Mouse (Mus musculus) MEL (cell line): ENCODE measurements around the gene Adamts2. TPM values are rescaled to one million over a fixed set of nuclear protein-coding genes. Genes with fewer than 3 reads are reported as not detected.

Experiments used
- DNase-seq: peaks from one replicate; pipeline ENCODE4 v3.0.0; 2011; ENCODE audit warnings: low read depth, low spot score
- H3K27ac ChIP-seq: 2 replicates; pipeline ENCODE4 v1.5.1; 2012; ENCODE audit warnings: low read depth, mild to moderate bottlenecking, control low read depth, low read length, moderate library complexity; ENCODE audit not compliant: control insufficient read depth
- H3K27me3 ChIP-seq, 2 experiments: fragments of 150-350 bp in 1 of 2; sonication (generic) in 1 of 2; 2 replicates each; pipeline ENCODE4 v1.6.1; 2012; ENCODE audit warnings: low read length in 2 of 2, mild to moderate bottlenecking in 2 of 2, improper control_type of control experiment in 1 of 2, moderate library complexity in 1 of 2; ENCODE audit not compliant: insufficient read depth in 2 of 2, control insufficient read depth in 1 of 2
- H3K36me3 ChIP-seq, 2 experiments: 2 replicates each; pipeline ENCODE4 v1.6.1; 2012 to 2014; ENCODE audit warnings: low read length in 2 of 2, improper control_type of control experiment in 1 of 2, inconsistent platforms in 1 of 2, mild to moderate bottlenecking in 1 of 2; ENCODE audit not compliant: insufficient read depth in 2 of 2, control insufficient read depth in 1 of 2
- H3K4me1 ChIP-seq, 2 experiments: fragments of 150-350 bp in 1 of 2; sonication (generic) in 1 of 2; 2 replicates each; pipeline ENCODE4 v1.6.1; 2012; ENCODE audit warnings: low read length in 2 of 2, improper control_type of control experiment in 1 of 2, mild to moderate bottlenecking in 1 of 2; ENCODE audit not compliant: insufficient read depth in 2 of 2, control insufficient read depth in 1 of 2
- H3K4me3 ChIP-seq, 2 experiments: fragments of 150-350 bp in 1 of 2; sonication (generic) in 1 of 2; 2 replicates each; pipeline ENCODE4 v1.5.1; 2012; ENCODE audit warnings: low read depth in 2 of 2, low read length in 2 of 2, mild to moderate bottlenecking in 2 of 2, moderate library complexity in 2 of 2, control low read depth in 1 of 2, improper control_type of control experiment in 1 of 2; ENCODE audit not compliant: control insufficient read depth in 1 of 2, insufficient read depth in 1 of 2
- H3K79me2 ChIP-seq: 2 replicates; pipeline ENCODE4 v1.6.1; 2012; ENCODE audit warnings: mild to moderate bottlenecking, low read length, moderate library complexity; ENCODE audit not compliant: control insufficient read depth, poor library complexity, insufficient read depth
- H3K9ac ChIP-seq: 2 replicates; pipeline ENCODE4 v1.6.1; 2012; ENCODE audit warnings: low read depth, mild to moderate bottlenecking, control low read depth, low read length, moderate library complexity; ENCODE audit not compliant: control insufficient read depth, poor library complexity, severe bottlenecking
- H3K9me3 ChIP-seq: fragments of 150-350 bp; sonication (generic); replicated peaks from 2 replicates; pipeline ENCODE4 v1.6.1; 2012; ENCODE audit warnings: mild to moderate bottlenecking, low read length, improper control_type of control experiment, moderate library complexity; ENCODE audit not compliant: insufficient read depth
- BHLHE40 ChIP-seq: IDR thresholded peaks from 2 replicates; pipeline ENCODE4 v1.6.1; 2012; ENCODE audit warnings: low read depth, mild to moderate bottlenecking, inconsistent platforms, low read length, improper control_type of control experiment, borderline replicate concordance
- CTCF ChIP-seq, 3 experiments: IDR thresholded peaks in 2 of 3; conservative IDR thresholded peaks in 1 of 3; 2 replicates each; pipeline ENCODE4 v1.5.1; 2011 to 2012; ENCODE audit warnings: low read length in 3 of 3, low read depth in 2 of 3, mild to moderate bottlenecking in 2 of 3, improper control_type of control experiment in 1 of 3, inconsistent platforms in 1 of 3, mixed read lengths in 1 of 3, moderate library complexity in 1 of 3; ENCODE audit not compliant: control insufficient read depth in 1 of 3, insufficient read depth in 1 of 3, poor library complexity in 1 of 3, severe bottlenecking in 1 of 3
- ELF1 ChIP-seq: IDR thresholded peaks from 2 replicates; pipeline ENCODE4 v1.6.1; 2014; ENCODE audit warnings: low read depth, mild to moderate bottlenecking, inconsistent platforms, low read length, improper control_type of control experiment, moderate library complexity
- EP300 ChIP-seq, 2 experiments: IDR thresholded peaks; 2 replicates each; pipeline ENCODE4 v1.6.1; 2011; ENCODE audit warnings: improper control_type of control experiment in 2 of 2, low read length in 2 of 2, low read depth in 1 of 2, mild to moderate bottlenecking in 1 of 2
- ETS1 ChIP-seq: IDR thresholded peaks from 2 replicates; pipeline ENCODE4 v1.6.1; 2012; ENCODE audit warnings: low read depth, mild to moderate bottlenecking, inconsistent platforms, low read length, improper control_type of control experiment, moderate library complexity
- GABPA ChIP-seq: IDR thresholded peaks from 2 replicates; pipeline ENCODE4 v1.6.1; 2012; ENCODE audit warnings: low read depth, mild to moderate bottlenecking, inconsistent platforms, low read length, improper control_type of control experiment, moderate library complexity
- JUND ChIP-seq: IDR thresholded peaks from 2 replicates; pipeline ENCODE4 v1.6.1; 2011; ENCODE audit warnings: low read depth, mild to moderate bottlenecking, improper control_type of control experiment, low read length
- KAT2A ChIP-seq: conservative IDR thresholded peaks from 2 replicates; pipeline ENCODE4 v1.6.1; 2012; ENCODE audit warnings: low read depth, low read length, improper control_type of control experiment, inconsistent platforms
- MAFK ChIP-seq: IDR thresholded peaks from 2 replicates; pipeline ENCODE4 v1.6.1; 2011; ENCODE audit warnings: low read depth, mild to moderate bottlenecking, low read length, improper control_type of control experiment, borderline replicate concordance
- MAX ChIP-seq: IDR thresholded peaks from 2 replicates; pipeline ENCODE4 v1.6.1; 2011; ENCODE audit warnings: low read length, improper control_type of control experiment
- MXI1 ChIP-seq: IDR thresholded peaks from 2 replicates; pipeline ENCODE4 v1.6.1; 2011; ENCODE audit warnings: mild to moderate bottlenecking, low read depth, low read length, improper control_type of control experiment
- MYC ChIP-seq: IDR thresholded peaks from 2 replicates; pipeline ENCODE4 v1.6.1; 2011; ENCODE audit warnings: low read depth, mild to moderate bottlenecking, low read length, improper control_type of control experiment, moderate library complexity
- NRF1 ChIP-seq: IDR thresholded peaks from 2 replicates; pipeline ENCODE4 v1.6.1; 2014; ENCODE audit warnings: low read depth, mild to moderate bottlenecking, inconsistent platforms, low read length, improper control_type of control experiment, moderate library complexity; ENCODE audit not compliant: poor library complexity, insufficient read depth, severe bottlenecking
- POLR2AphosphoS2 ChIP-seq: IDR thresholded peaks from 2 replicates; pipeline ENCODE4 v1.6.1; 2011; ENCODE audit warnings: low read length, improper control_type of control experiment
- RCOR1 ChIP-seq: IDR thresholded peaks from 2 replicates; pipeline ENCODE4 v1.6.1; 2012; ENCODE audit warnings: low read depth, mild to moderate bottlenecking, inconsistent platforms, low read length, improper control_type of control experiment
- SMC3 ChIP-seq: IDR thresholded peaks from 2 replicates; pipeline ENCODE4 v1.6.1; 2011; ENCODE audit warnings: low read depth, low read length, improper control_type of control experiment
- TAL1 ChIP-seq: IDR thresholded peaks from 2 replicates; pipeline ENCODE4 v1.6.1; 2012; ENCODE audit warnings: mild to moderate bottlenecking, inconsistent platforms, low read length, moderate library complexity, mixed read lengths
- TBP ChIP-seq: IDR thresholded peaks from 2 replicates; pipeline ENCODE4 v1.8.0; 2011; ENCODE audit warnings: low read depth, low read length, improper control_type of control experiment
- UBTF ChIP-seq: IDR thresholded peaks from 2 replicates; pipeline ENCODE4 v1.6.1; 2012; ENCODE audit warnings: low read depth, mild to moderate bottlenecking, inconsistent platforms, low read length, improper control_type of control experiment, moderate library complexity, borderline replicate concordance; ENCODE audit not compliant: insufficient read depth
- ZKSCAN1 ChIP-seq: IDR thresholded peaks from 2 replicates; pipeline ENCODE4 v1.6.1; 2012; ENCODE audit warnings: low read depth, mild to moderate bottlenecking, inconsistent platforms, low read length, improper control_type of control experiment, moderate library complexity
- ZNF384 ChIP-seq: IDR thresholded peaks from 2 replicates; pipeline ENCODE4 v1.6.1; 2012; ENCODE audit warnings: low read depth, mild to moderate bottlenecking, inconsistent platforms, low read length, improper control_type of control experiment
- polyA plus RNA-seq, 2 experiments: library from polyadenylated mRNA; stranded (reverse) in 1 of 2; unstranded in 1 of 2; fragments of >175 nt in 1 of 2; fragments of >200 nt in 1 of 2; gene quantifications; 2 replicates each; pipeline versions ENCODE4 v1.2.1 to v1.2.4; 2012; ENCODE audit warnings: low replicate concordance in 2 of 2, low read depth in 1 of 2; ENCODE audit not compliant: insufficient read length in 2 of 2, insufficient read depth in 1 of 2, missing spikeins in 1 of 2
- total RNA-seq: library from RNA; depleted of rRNA; stranded (reverse); fragments of 300-350 nt; gene quantifications from 2 replicates; pipeline ENCODE4 v1.2.3, GENCODE M21; 2012

Gene Adamts2
- total and polyA plus RNA-seq, 3 experiments = not detected

- no peaks in the 10 kb centered on the region for H3K9me3 ChIP-seq
- H3K36me3 ChIP-seq = no peaks in the 10 kb centered on the region
- H3K27ac ChIP-seq = no peak overlapping the region
- TF ChIP-seq SMC3 (no peak), JUND (no peak), MAFK (no peak), POLR2AphosphoS2 (no peak), MAX (no peak), RCOR1 (no peak), MXI1 (no peak)
- TF ChIP-seq, all 39 proteins: peak for 0
- H3K9ac ChIP-seq = no peak overlapping the region
- no peaks in the 10 kb centered on the region for H3K79me2 ChIP-seq
- no peaks in the 10 kb centered on the region for H3K27me3 ChIP-seq
- no peaks in the 10 kb centered on the region for H3K4me1 ChIP-seq
- no peak for DNase-seq
- H3K4me3 ChIP-seq = no peak overlapping the region
These were observed 69.5 kb downstream of the Adamts2 start for GRCm38 (mm10) chr11:50671376-50671775.

- Histone ChIP-seq H3K79me2 (no peaks in the 10 kb centered on the region), H3K36me3 (no peaks in the 10 kb centered on the region), H3K4me3 (no peak overlapping the region), H3K27ac (no peak overlapping the region), H3K4me1 (no peaks in the 10 kb centered on the region), H3K9me3 (no peaks in the 10 kb centered on the region), H3K27me3 (no peaks in the 10 kb centered on the region), H3K9ac (no peak overlapping the region)
- no peak for TF ChIP-seq EP300 (IDR thresholded peaks at IDR 0.05; ENCODE audit: low read depth in 1 of 2, low read length in 2 of 2)
- TF ChIP-seq RCOR1 = no peak
- TF ChIP-seq ETS1 = no peak
- TF ChIP-seq NRF1 = no peak
- TF ChIP-seq BHLHE40 = no peak
- TF ChIP-seq ZKSCAN1 = no peak
- TF ChIP-seq UBTF = no peak
- TF ChIP-seq KAT2A = no peak
- no peak for TF ChIP-seq GABPA
- TF ChIP-seq ZNF384 = no peak
- no peak for TF ChIP-seq TBP
- TF ChIP-seq JUND = no peak
- no peak for TF ChIP-seq CTCF (IDR thresholded peaks at IDR 0.05 in 2 of 3, conservative IDR thresholded peaks at IDR 0.05 in 1 of 3; ENCODE audit: control insufficient read depth in 1 of 3, insufficient read depth in 1 of 3, low read depth in 2 of 3, low read length in 3 of 3, poor library complexity in 1 of 3, severe bottlenecking in 1 of 3)
- no peak for TF ChIP-seq ELF1
- no peak for TF ChIP-seq TAL1
- no peak for TF ChIP-seq MYC
- no peak for DNase-seq
These were observed 70.0 kb downstream of the Adamts2 start for GRCm38 (mm10) chr11:50671820-50672310.
